Mouse (Mus musculus) C2C12 (cell line): ENCODE measurements around the gene Gm10964. TPM values are rescaled to one million over a fixed set of nuclear protein-coding genes. Genes with fewer than 3 reads are reported as not detected.

Source experiments
- H3K27me3 ChIP-seq: one replicate; pipeline ENCODE4 v1.6.1; 2011; ENCODE audit not compliant: control insufficient read depth, insufficient read depth, insufficient read length
- H3K36me3 ChIP-seq: one replicate; pipeline ENCODE4 v1.6.1; 2011; ENCODE audit not compliant: control insufficient read depth, insufficient read depth
- H3K4me3 ChIP-seq: one replicate; pipeline ENCODE4 v1.5.1; 2011; ENCODE audit warnings: mild to moderate bottlenecking, control low read depth; ENCODE audit not compliant: poor library complexity, insufficient read depth, severe bottlenecking
- H3K79me2 ChIP-seq: one replicate; pipeline ENCODE4 v1.6.1; 2011; ENCODE audit not compliant: control insufficient read depth, insufficient read depth
- H3K79me3 ChIP-seq: one replicate; pipeline ENCODE4 v1.6.1; 2011; ENCODE audit warnings: low read depth, control low read depth
- H3ac ChIP-seq: one replicate; pipeline ENCODE3; 2011; ENCODE audit warnings: low read depth; ENCODE audit not compliant: control insufficient read depth, insufficient read length
- CEBPB ChIP-seq: IDR thresholded peaks from one replicate; pipeline ENCODE4 v1.6.1; 2011; ENCODE audit warnings: low read depth, mild to moderate bottlenecking, control low read depth, moderate library complexity
- CTCF ChIP-seq: IDR thresholded peaks from one replicate; pipeline ENCODE4 v1.5.1; 2011; ENCODE audit not compliant: control insufficient read depth, insufficient read depth, insufficient read length
- FOSL1 ChIP-seq: IDR thresholded peaks from one replicate; pipeline ENCODE4 v1.8.0; 2011; ENCODE audit warnings: mild to moderate bottlenecking, low read length; ENCODE audit not compliant: poor library complexity, insufficient read depth, severe bottlenecking
- MAX ChIP-seq: IDR thresholded peaks from one replicate; pipeline ENCODE4 v1.6.1; 2011; ENCODE audit warnings: mild to moderate bottlenecking, control low read depth
- MYOD1 ChIP-seq: IDR thresholded peaks from one replicate; pipeline ENCODE4 v1.6.1; 2011; ENCODE audit warnings: low read depth; ENCODE audit not compliant: control insufficient read depth, insufficient read length
- MYOG ChIP-seq: IDR thresholded peaks from one replicate; pipeline ENCODE4 v1.6.1; 2011; ENCODE audit not compliant: control insufficient read depth, insufficient read length; ENCODE audit errors: extremely low read depth
- USF1 ChIP-seq: IDR thresholded peaks from one replicate; pipeline ENCODE4 v1.6.1; 2011; ENCODE audit warnings: low read depth, mild to moderate bottlenecking, control low read depth, moderate library complexity
- polyA plus RNA-seq: library from polyadenylated mRNA; unstranded; fragments of >200 nt; fragmentation: generic; extraction: Trizol; gene quantifications from one replicate; pipeline ENCODE4 v1.2.1, GENCODE M21; 2012; ENCODE audit warnings: missing spikeins

Gm10964 gene
- polyA plus RNA-seq, 1 experiment, result not detected

DNA sequence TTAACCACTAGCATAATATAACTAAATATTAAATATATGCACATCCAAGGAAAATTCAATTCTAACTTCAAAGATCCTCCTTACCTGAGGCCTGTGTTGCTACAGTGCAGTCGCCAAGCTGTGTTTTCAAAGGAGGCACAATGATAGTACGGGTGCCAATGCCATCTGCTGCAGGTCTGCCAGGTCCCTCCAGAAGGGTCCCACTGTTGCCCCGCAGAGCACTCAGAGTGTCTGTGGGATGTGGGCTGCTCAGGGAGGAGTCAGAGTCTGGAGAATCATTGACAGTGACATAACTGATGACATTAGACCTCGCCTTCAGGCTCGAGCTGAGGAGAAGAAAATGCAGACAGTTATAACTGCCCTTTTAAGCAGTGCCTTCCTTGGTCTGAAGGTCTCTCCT lies 7.5 kb downstream of the Gm10964 start:
- H3K36me3 ChIP-seq, result peaks cover 82% of the 10 kb centered on the region
- no peaks in the 10 kb centered on the region for H3K79me2 ChIP-seq
- no peak overlapping the region for H3ac ChIP-seq
- H3K27me3 ChIP-seq, result no peaks in the 10 kb centered on the region
- TF ChIP-seq USF1 (no peak), CTCF (no peak), FOSL1 (no peak), MYOD1 (no peak), CEBPB (no peak), MYOG (no peak), MAX (no peak)
- H3K79me3 ChIP-seq, result no peaks in the 10 kb centered on the region
- H3K4me3 ChIP-seq, result no peak overlapping the region

- Histone ChIP-seq H3K36me3 (peaks cover 85% of the 10 kb centered on the region), H3ac (no peak overlapping the region), H3K79me2 (no peaks in the 10 kb centered on the region), H3K4me3 (no peak overlapping the region), H3K27me3 (no peaks in the 10 kb centered on the region), H3K79me3 (no peaks in the 10 kb centered on the region)
- TF ChIP-seq FOSL1, result no peak
- no peak for TF ChIP-seq MYOD1
- no peak for TF ChIP-seq MAX
- no peak for TF ChIP-seq MYOG
- TF ChIP-seq USF1, result no peak
- TF ChIP-seq CEBPB, result no peak
- no peak for TF ChIP-seq CTCF
Measured at GRCm38 (mm10) chr3:103751558-103751957, 12.4 kb downstream of the Gm10964 start.

DNA sequence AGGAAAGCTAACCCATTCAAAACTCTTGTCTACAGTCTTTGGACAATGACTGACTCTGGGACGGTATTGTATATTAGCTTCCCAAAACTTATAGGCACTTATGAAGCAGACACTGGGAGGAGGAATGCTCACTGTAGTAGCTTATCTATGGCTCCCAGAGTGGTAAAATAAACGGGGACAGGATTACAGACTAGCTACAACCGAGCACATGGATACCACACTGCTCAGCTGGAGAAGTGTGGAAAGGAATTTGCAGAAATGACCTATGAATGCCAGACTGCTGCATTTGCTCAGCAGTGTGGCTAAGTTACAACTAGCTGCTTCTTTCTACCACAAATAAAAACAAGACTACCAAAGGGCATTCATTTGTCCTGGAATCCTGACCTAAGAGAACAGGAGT lies 16.2 kb downstream of the Gm10964 start:
- H3K4me3 ChIP-seq, result no peak overlapping the region
- peaks cover 1% of the 10 kb centered on the region for H3K79me3 ChIP-seq
- TF ChIP-seq USF1, result no peak
- no peak for TF ChIP-seq MAX
- H3K27me3 ChIP-seq, result no peaks in the 10 kb centered on the region
- no peaks in the 10 kb centered on the region for H3K79me2 ChIP-seq
- H3K36me3 ChIP-seq, result peaks cover 86% of the 10 kb centered on the region
- no peak overlapping the region for H3ac ChIP-seq

DNA sequence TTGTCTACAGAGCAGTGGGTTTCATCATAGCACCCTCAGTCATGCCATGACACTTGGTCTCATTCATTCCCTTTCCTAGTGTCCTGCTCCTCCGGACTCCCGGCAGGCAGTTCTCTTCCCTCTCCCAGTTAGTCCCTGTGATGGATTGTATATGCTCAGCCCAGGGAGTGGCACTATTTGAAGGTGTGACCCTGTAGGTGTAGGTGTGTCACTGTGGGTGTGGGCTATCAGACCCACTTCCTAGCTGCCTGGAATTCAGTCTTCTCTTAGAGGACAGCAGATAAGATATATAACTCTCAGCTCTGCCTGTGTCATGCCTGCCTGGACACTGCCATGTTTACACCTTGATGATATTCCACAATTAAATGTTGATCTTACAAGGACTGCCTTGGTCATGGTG lies 17.8 kb downstream of the Gm10964 start:
- Histone ChIP-seq H3ac (no peak overlapping the region), H3K4me3 (no peak overlapping the region), H3K27me3 (no peaks in the 10 kb centered on the region), H3K36me3 (peaks cover 86% of the 10 kb centered on the region), H3K79me3 (peaks cover 1% of the 10 kb centered on the region), H3K79me2 (no peaks in the 10 kb centered on the region)
- TF ChIP-seq FOSL1 (no peak), USF1 (no peak), MYOD1 (no peak), CTCF (no peak), MAX (no peak), CEBPB (no peak), MYOG (no peak)

GRCm38 (mm10) chr3:103758456-103758855 lies 19.3 kb downstream of the Gm10964 start:
- Histone ChIP-seq H3K4me3 (no peak overlapping the region), H3ac (no peak overlapping the region), H3K27me3 (no peaks in the 10 kb centered on the region), H3K36me3 (peaks cover 88% of the 10 kb centered on the region), H3K79me3 (peaks cover 1% of the 10 kb centered on the region), H3K79me2 (no peaks in the 10 kb centered on the region)
- no peak for TF ChIP-seq USF1
- no peak for TF ChIP-seq FOSL1
- TF ChIP-seq MAX, result no peak

- H3K27me3 ChIP-seq, result no peaks in the 10 kb centered on the region
- no peak overlapping the region for H3K4me3 ChIP-seq
- H3K79me3 ChIP-seq, result peaks cover 3% of the 10 kb centered on the region
- no peak for TF ChIP-seq MYOG
- no peak for TF ChIP-seq USF1
- peak; percentile 56 for TF ChIP-seq MYOD1
- peak; percentile 24 for TF ChIP-seq CEBPB
- peak; percentile 48 for TF ChIP-seq FOSL1
- no peak for TF ChIP-seq CTCF
- TF ChIP-seq MAX, result peak; percentile 89
- H3ac ChIP-seq, result no peak overlapping the region
- H3K79me2 ChIP-seq, result no peaks in the 10 kb centered on the region
- H3K36me3 ChIP-seq, result peaks cover 87% of the 10 kb centered on the region
Measured at GRCm38 (mm10) chr3:103759261-103759970, 20.2 kb downstream of the Gm10964 start.
